Mouse (Mus musculus) lung, adult 2 months (tissue): ENCODE results near the gene Prss28. TPM values are rescaled to one million over a fixed set of nuclear protein-coding genes. Genes with fewer than 3 reads are reported as not detected.
A peak's percentile ranks its signal among the peaks of the same experiment; 100 is the strongest.

Experiments
- DNase-seq: peaks from one replicate; pipeline ENCODE4 v3.0.0; 2022
- H3K4me1 ChIP-seq: fragments of 200-500 bp; 2 replicates; pipeline ENCODE4 v1.6.1; 2011; ENCODE audit warnings: low read length; ENCODE audit not compliant: control insufficient read depth, insufficient read depth
- H3K4me3 ChIP-seq: fragments of 200-500 bp; replicated peaks from 2 replicates; pipeline ENCODE3; 2011; ENCODE audit warnings: low read depth, mild to moderate bottlenecking, control low read depth, low read length; ENCODE audit errors: extremely low read depth
- CTCF ChIP-seq: fragments of 200-500 bp; IDR thresholded peaks from 2 replicates; pipeline ENCODE4 v1.5.1; 2011; ENCODE audit warnings: mild to moderate bottlenecking, low read length, control low read depth; ENCODE audit not compliant: insufficient read depth
- POLR2A ChIP-seq: fragments of 200-500 bp; IDR thresholded peaks from 2 replicates; pipeline ENCODE4 v1.6.1; 2011; ENCODE audit warnings: low read depth, mild to moderate bottlenecking, control low read depth, low read length, borderline replicate concordance; ENCODE audit errors: extremely low read depth
- WGBS: fragments of 180-500 bp; shearing (Covaris S2); methylation state at CpG from one replicate; pipeline ENCODE4 v1.1.7; 2018; 5-methylcytosine and 5-hydroxymethylcytosine counted together
- polyA plus RNA-seq: library from polyadenylated mRNA; depleted of rRNA; stranded (reverse); fragments of >200 nt; gene quantifications from 2 replicates; pipeline ENCODE4 v1.2.3, GENCODE M21; 2012; rRNA removed

Prss28 gene
- not detected in 2 replicates for polyA plus RNA-seq

- H3K4me3 ChIP-seq: no peak within 1 kb of the TSS
- no peak for DNase-seq
- no peaks in the 10 kb centered on the region for H3K4me1 ChIP-seq
- TF ChIP-seq POLR2A: no peak
- no peak for TF ChIP-seq CTCF
- WGBS: 25% methylated on average over 4 of the region's 4 CpGs
Measured at GRCm38 (mm10) chr17:25308346-25308745, at the start of gene Prss28. Gene Prss28, plus strand, starts transcription at chr17:25308646.

GRCm38 (mm10) chr17:25264453-25264852 is 44.0 kb upstream of the Prss28 start:
- 40% methylated on average over 3 of the region's 3 CpGs for WGBS
- DNase-seq: no peak
- TF ChIP-seq CTCF: 0 out of 2 replicates have a peak, but pooled peaks have one; percentile 24
- no peak for TF ChIP-seq POLR2A
- Histone ChIP-seq H3K4me3 (no peak overlapping the region), H3K4me1 (no peaks in the 10 kb centered on the region)

- Histone ChIP-seq H3K4me3 (no peak overlapping the region), H3K4me1 (peaks cover 24% of the 10 kb centered on the region)
- 25% methylated on average over 2 of the region's 2 CpGs for WGBS
- no peak for TF ChIP-seq POLR2A
- TF ChIP-seq CTCF: no peak
- DNase-seq: no peak
Measured at GRCm38 (mm10) chr17:25270795-25271335, 37.6 kb upstream of the Prss28 start.

GRCm38 (mm10) chr17:25272326-25272725 is 36.1 kb upstream of the Prss28 start:
- WGBS: under 1% methylated on average over 10 of the region's 10 CpGs
- peak; percentile 36 for DNase-seq
- H3K4me1 ChIP-seq: peaks cover 24% of the 10 kb centered on the region
- H3K4me3 ChIP-seq: peak overlapping the region; percentile 92
- TF ChIP-seq CTCF: no peak
- peak; percentile 48; the same call in 1 of the 2 replicates for TF ChIP-seq POLR2A

GRCm38 (mm10) chr17:25272951-25273705 is 35.3 kb upstream of the Prss28 start:
- Histone ChIP-seq H3K4me1 (peaks cover 24% of the 10 kb centered on the region), H3K4me3 (peak overlapping the region; percentile 92)
- TF ChIP-seq POLR2A: peak; percentile 47; the same call in 1 of the 2 replicates
- TF ChIP-seq CTCF: no peak
- peak; percentile 96 for DNase-seq
- under 1% methylated on average over 92 of the region's 92 CpGs for WGBS

- peak; percentile 54 for TF ChIP-seq CTCF
- peak; percentile 64; the same call in 1 of the 2 replicates for TF ChIP-seq POLR2A
- peak overlapping the region; percentile 92 for H3K4me3 ChIP-seq
- 1% methylated on average over 42 of the region's 45 CpGs for WGBS
- peaks cover 24% of the 10 kb centered on the region for H3K4me1 ChIP-seq
- DNase-seq: peak; percentile 98
Measured at GRCm38 (mm10) chr17:25273706-25274501, 34.5 kb upstream of the Prss28 start.

GRCm38 (mm10) chr17:25274571-25275346 is 33.7 kb upstream of the Prss28 start, which contains the start of gene Ube2i:
Gene Ube2i, minus strand, starts transcription at chr17:25274622.
- DNase-seq: no peak
- H3K4me1 ChIP-seq: peaks cover 24% of the 10 kb centered on the region
- H3K4me3 ChIP-seq: peak within 1 kb of the TSS; percentile 92
- WGBS: 82% methylated on average over 9 of the region's 9 CpGs
- no peak for TF ChIP-seq POLR2A
- no peak for TF ChIP-seq CTCF

GRCm38 (mm10) chr17:25275833-25276232 is 32.6 kb upstream of the Prss28 start:
- H3K4me3 ChIP-seq: no peak overlapping the region
- H3K4me1 ChIP-seq: peaks cover 19% of the 10 kb centered on the region
- DNase-seq: no peak
- 96% methylated on average over 3 of the region's 3 CpGs for WGBS
- TF ChIP-seq CTCF (no peak), POLR2A (no peak)
